Mouse (Mus musculus): ENCODE measurements at regions not wholly inside any gene's neighbourhood (a gene's known extent, or its start where the extent isn't known, plus 50 kb on each side); places are given as distances from the start of the nearest gene placed in this dataset.

GRCm38 (mm10) chr14:102911582-102911981 is 70.9 kb downstream of the Kctd12 start:
- TF ChIP-seq CTCF (IDR thresholded peaks at IDR 0.05; ENCODE audit: low read depth) (no peak), EP300 (IDR thresholded peaks at IDR 0.05; ENCODE audit: low read depth) (no peak)
